Mouse (Mus musculus) Patski (cell line): ENCODE results near the gene Smim27. TPM values are rescaled to one million over a fixed set of nuclear protein-coding genes. Genes with fewer than 3 reads are reported as not detected.

ENCODE experiments used
- ATAC-seq: fragments of 100-300 bp; one replicate; pipeline ENCODE4 v1.8.0; 2021
- CTCF ChIA-PET: fragments of 350-600 bp; sonication (Branson Sonifier 250); formaldehyde crosslinking; loops from one replicate; lab custom pipeline; 2022; ENCODE audit warnings: inconsistent platforms; lab: Charles Lee
- POLR2A ChIA-PET: fragments of 350-600 bp; sonication (Branson Sonifier 250); formaldehyde crosslinking; loops from one replicate; lab custom pipeline; 2022; ENCODE audit warnings: antibody characterized with exemption, inconsistent platforms; lab: Charles Lee
- DNase-seq: peaks from one replicate; pipeline ENCODE4 v3.0.0-alpha.2; 2011; ENCODE audit warnings: low read depth, low spot score
- H3K27me3 ChIP-seq: fragments of 371-371 bp; one replicate; pipeline ENCODE4 v1.5.1; 2021
- CTCF ChIP-seq: fragments of 100-300 bp; IDR thresholded peaks from one replicate; pipeline ENCODE4 v1.5.1; 2021
- in situ Hi-C: fragments of 300-500 bp; cut with MboI; formaldehyde crosslinking; loops from 3 replicates; pipeline ENCODE4 v1.11.1; 2018; ENCODE audit warnings: low pct_unique_long_range_greater_than_20kb, mixed read lengths
- polyA plus RNA-seq: library from polyadenylated mRNA; unstranded; gene quantifications from one replicate; pipeline ENCODE4 v1.2.3, GENCODE M21; 2021

Smim27 gene
- polyA plus RNA-seq: 4.3 TPM

DNA sequence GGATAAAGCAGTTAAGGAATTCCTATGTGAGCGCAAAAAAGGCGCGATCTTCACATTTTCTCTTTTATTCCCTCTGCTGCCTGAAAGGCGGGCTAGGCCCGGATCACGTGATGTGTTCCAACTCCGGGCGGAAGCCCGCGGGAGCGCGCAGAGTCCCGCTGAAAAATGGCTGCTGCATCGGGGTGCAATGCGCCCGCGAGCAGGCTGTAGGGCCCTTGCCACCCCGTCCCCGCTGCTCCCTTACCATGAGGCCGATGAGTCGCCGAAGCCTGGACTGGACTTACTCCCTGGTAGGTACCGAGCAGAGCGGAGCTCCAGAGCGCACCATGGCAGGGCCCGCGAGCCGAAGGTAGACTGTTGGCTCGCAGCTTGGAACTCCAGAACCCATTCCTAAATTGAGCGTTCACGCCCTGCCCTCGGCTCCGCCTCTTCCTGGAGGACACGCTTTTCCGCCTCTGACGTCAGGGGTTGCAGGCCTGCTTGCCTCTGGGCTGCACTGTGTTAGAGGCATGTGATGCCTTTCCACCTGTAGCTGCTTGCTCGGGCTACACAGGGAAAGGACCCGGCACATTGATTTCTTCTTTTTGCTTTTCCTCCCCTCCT, at the start of gene Smim27, which contains the start of gene Topors:
TSS of gene Smim27 (plus strand) at position 150 of the 603 bp plus-strand sequence.
TSS of gene Topors (minus strand) at position 421 of the 603 bp plus-strand sequence.
- in situ Hi-C loops: no loop called here
- ChIA-PET CTCF (no interaction called here), POLR2A (interaction anchor here (0.8 to 1.8 kb wide), 3 partner anchors 9 to 126 kb away, joined by 4 to 5 read pairs (median 4); partner anchors contain the start of genes Aco1 and Ddx58)
- no peak for TF ChIP-seq CTCF
- H3K27me3 ChIP-seq: no peaks in the 10 kb centered on the region
- peak; percentile 69 for DNase-seq
- ATAC-seq: peak; percentile 84

DNA sequence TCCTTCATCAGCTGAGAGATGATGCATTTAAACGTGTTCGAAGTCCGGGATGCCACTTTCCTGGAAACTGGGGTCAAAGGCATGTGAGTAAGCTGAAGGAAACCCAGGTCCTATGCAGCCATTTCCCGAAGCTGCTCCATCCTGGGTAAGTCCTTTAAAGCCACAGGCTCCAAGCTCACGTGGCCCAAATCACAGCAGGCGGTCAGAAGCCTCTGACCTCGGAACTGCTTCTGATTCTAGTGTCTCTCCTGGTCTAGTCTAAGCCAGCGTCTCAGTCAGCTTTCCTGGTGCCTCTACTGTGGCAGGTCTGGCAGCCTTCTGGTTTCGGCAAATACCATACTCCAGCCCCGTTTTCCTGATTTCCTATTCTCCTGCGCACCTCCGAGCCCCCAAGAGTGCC, 48.9 kb upstream of the Smim27 start:
- POLR2A ChIA-PET: no interaction called here
- H3K27me3 ChIP-seq: no peaks in the 10 kb centered on the region
- no peak for TF ChIP-seq CTCF
- CTCF ChIA-PET: interaction anchor here (1.4 kb wide), 1 partner anchor 10 kb away, joined by 3 read pairs; no protein-coding TSS in a partner anchor
- DNase-seq: no peak
- in situ Hi-C loops: no loop called here
- ATAC-seq: no peak

DNA sequence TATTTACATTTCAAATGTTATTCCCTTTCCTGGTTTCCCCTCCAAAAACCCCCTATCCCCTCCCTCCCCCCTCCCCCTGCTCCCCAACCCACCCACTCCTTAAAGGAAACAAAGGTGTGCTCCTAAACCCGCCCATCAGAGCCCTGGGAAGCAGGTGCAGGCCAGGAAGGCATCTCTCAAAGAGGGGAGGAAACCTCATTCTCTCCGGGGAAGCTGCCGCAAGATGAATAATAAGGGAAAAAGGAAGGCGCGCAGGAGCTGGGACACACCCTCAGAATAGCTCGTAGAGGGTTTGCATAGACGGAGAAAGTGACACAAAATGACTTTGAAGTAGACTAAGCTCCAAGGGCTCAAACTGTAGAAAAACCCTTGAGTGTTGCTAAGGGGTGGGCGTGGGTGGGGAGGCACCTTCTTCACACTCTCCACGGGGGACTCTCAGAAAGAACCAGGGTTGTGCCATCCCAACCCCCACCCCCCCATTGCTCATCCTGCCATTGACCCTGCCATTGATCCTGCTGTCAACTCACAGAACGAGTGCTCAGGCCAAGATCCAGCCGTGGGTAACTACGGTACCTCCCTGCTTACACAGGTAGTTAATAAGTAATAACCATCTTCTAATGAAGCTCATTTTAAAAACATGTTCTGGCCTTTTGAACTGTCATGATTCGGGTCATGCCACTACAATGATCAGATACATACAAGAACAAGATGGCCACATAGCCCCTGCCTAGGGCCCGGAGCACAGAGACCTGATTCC, 48.2 kb upstream of the Smim27 start:
- H3K27me3 ChIP-seq: no peaks in the 10 kb centered on the region
- in situ Hi-C loops: no loop called here
- ChIA-PET CTCF (interaction anchor here (1.4 kb wide), 1 partner anchor 9 kb away, joined by 3 read pairs; no protein-coding TSS in a partner anchor), POLR2A (interaction anchor here (1.0 kb wide), 1 partner anchor 11 kb away, joined by 4 read pairs; no protein-coding TSS in a partner anchor)
- no peak for ATAC-seq
- no peak for DNase-seq
- no peak for TF ChIP-seq CTCF

DNA sequence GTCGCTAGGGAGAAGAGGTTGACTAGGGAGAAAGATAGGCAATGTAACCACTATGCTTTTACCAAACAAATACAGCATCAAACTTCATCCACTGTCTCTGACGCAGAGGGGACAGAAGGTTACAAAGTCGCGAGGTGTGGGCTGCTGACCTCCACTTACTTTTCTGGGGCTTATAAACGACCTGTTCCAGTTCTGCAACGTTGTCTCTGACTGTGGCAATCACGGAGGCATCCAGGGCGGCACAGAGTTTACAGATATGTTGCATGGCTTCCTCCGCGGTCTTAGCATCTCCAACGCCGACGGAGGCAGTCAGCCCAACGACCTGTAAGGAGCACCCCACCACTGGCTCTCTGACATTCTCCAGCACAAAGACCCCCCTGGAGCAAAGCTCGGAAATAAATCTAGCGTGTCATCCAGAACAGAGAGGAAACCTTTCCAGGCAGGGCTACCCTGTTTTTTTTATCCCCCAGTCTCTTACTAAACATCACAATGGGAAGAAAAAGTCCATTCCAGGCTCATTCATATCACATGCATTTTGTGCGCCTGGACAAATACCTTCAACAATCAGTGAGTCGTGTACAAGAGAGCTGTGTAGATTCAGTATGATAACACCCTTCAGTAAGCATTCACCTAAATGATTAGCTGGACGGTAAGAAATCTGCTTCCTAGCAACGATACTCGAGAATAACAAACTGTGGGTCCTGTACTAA, 47.3 kb upstream of the Smim27 start:
- no peak for TF ChIP-seq CTCF

DNA sequence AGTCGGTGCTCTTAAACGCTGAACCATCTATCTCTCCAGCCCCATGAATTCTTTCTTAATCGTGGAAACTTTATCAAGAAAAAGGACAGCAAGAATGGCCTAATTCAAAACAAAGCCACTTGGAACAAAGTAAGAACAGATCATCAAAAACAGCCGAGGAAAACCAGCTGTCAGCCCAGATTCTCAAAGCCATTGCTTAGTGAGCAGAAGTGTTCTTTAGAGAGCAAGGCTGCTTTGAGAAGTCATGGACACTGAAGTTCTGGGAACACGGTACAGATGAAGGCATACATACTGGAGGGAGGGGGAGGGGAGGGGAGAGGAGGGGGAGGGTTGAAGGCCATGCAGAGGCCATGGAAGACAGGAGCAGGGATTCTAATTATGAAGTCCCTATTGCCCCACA, 43.3 kb upstream of the Smim27 start:
- DNase-seq: no peak
- POLR2A ChIA-PET: no interaction called here
- H3K27me3 ChIP-seq: no peaks in the 10 kb centered on the region
- no peak for TF ChIP-seq CTCF
- in situ Hi-C loops: no loop called here
- no peak for ATAC-seq
- CTCF ChIA-PET: no interaction called here

More for the DNA sequence above, 47.3 kb upstream of the Smim27 start:
- H3K27me3 ChIP-seq: no peaks in the 10 kb centered on the region
- in situ Hi-C loops: no loop called here
- ChIA-PET POLR2A (interaction anchor here (1.0 kb wide), 1 partner anchor 12 kb away, joined by 4 read pairs; no protein-coding TSS in a partner anchor), CTCF (interaction anchor here (1.4 kb wide), 1 partner anchor 8 kb away, joined by 3 read pairs; no protein-coding TSS in a partner anchor)
- ATAC-seq (no peak), DNase-seq (no peak)

DNA sequence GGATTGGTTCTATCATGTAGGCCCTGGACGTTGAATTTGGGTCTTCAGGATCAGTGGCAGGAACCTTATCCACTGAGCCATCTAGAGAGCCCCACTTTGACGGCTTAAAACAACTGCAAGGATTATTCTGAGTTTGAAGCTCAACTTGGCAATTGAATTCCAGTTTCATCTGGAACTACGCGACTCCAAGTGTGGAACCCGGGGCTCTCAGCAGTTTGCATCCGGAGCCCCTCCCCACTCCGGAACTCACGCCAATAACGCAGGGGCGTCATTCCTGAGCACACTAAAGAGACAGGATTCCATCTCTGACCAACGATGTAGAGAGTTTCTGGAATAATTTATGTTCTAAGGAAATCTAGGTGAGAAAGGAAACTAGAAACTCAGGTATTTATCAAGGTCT, 42.2 kb upstream of the Smim27 start:
- in situ Hi-C loops: no loop called here
- POLR2A ChIA-PET: no interaction called here
- DNase-seq (no peak), ATAC-seq (no peak)
- CTCF ChIA-PET: interaction anchor here (0.9 kb wide), 1 partner anchor 32 kb away, joined by 3 read pairs; no protein-coding TSS in a partner anchor
- no peak for TF ChIP-seq CTCF
- H3K27me3 ChIP-seq: no peaks in the 10 kb centered on the region

DNA sequence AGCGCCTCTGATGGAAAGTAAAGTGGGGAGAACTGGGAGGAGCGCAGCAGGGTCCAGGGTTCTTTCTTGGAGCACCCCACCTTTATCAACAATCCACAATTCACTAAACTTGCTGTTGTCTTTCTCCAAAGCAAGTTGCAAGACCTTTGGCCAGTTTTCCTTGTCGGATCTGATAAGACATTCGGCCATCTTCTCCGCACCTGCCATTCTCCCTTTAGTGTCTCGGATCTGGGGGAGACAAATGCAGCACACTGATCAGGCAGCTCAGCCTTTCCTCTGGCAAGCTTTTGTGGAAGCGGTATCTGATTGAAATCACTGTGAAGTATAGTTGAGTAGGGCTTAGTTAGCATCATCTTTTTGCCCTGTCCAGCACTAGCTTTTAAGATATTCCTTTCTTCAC, 41.5 kb upstream of the Smim27 start:
- TF ChIP-seq CTCF: no peak
- POLR2A ChIA-PET: no interaction called here
- H3K27me3 ChIP-seq: no peaks in the 10 kb centered on the region
- ATAC-seq: no peak
- DNase-seq: no peak
- in situ Hi-C loops: no loop called here
- CTCF ChIA-PET: interaction anchor here (0.9 kb wide), 1 partner anchor 32 kb away, joined by 3 read pairs; no protein-coding TSS in a partner anchor

DNA sequence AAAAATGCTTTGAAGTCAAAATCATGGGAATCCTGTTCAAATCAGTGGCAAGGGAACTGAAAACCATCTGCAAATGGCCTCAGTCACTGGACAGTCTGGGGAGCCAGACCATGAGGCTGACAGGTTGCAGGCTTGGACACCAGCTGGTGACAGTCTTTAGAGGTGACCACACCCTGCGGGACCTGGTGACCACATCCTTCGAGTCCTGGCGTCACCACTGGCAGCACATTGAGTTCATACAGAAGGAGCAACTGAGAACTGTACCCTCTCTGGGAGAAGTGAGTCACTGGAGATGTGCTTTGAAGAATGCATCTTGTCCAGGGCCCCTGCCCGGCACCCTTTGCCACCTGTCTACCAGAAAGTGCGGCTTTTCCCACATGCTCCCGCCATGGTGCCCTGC, 39.7 kb upstream of the Smim27 start:
- ChIA-PET CTCF (no interaction called here), POLR2A (no interaction called here)
- in situ Hi-C loops: no loop called here
- DNase-seq (no peak), ATAC-seq (no peak)
- H3K27me3 ChIP-seq: no peaks in the 10 kb centered on the region
- TF ChIP-seq CTCF: no peak

DNA sequence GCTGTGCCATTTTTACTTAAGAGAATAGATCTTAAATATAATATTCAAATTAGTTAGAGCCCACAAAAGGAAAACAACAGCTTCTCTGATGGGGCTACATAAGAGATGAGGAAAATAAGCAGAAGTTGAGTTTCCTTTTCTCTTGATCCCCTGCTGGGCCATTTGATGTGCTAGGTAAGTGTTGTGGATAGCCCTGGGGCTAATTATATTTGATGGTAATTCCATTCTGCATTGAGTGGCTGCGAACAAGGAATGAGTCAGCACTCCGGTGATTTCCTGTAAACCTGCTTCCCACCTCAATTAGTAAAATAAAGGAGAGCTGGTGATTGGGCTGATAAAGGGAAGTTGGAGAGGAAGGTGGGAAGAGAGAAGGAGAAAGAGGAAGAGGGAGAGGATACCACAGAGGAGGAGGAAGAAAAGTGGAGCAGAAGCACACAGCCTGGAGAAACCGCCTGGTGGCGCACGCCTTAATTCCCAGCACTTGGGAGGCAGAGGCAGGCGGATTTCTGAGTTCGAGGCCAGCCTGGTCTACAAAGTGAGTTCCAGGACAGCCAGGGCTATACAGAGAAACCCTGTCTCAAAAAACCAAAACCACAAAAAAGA, 36.2 kb upstream of the Smim27 start:
- no peak for ATAC-seq
- TF ChIP-seq CTCF: no peak
- H3K27me3 ChIP-seq: no peaks in the 10 kb centered on the region
- no peak for DNase-seq
- in situ Hi-C loops: no loop called here
- POLR2A ChIA-PET: no interaction called here
- CTCF ChIA-PET: no interaction called here

DNA sequence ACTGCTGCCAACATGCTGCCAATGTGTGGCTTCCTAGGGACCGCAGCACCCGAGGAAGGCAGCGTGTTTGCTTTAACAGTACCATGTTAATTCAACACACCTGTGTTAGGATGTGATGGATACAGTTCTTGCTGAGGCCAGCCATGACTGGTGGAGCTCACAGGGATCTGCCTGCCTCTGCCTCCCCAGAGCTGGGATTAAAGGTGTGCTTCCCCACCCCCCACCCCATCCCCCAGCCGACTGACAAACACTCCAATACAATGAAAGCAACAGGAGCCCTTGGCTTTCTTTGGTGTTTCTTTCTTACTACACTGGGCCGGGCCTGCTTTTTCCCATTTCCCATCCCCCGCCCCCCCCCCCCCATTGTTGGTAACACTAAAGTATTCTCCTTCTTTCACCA, 35.1 kb upstream of the Smim27 start:
- H3K27me3 ChIP-seq: no peaks in the 10 kb centered on the region
- no peak for ATAC-seq
- ChIA-PET CTCF (no interaction called here), POLR2A (no interaction called here)
- DNase-seq: no peak
- no peak for TF ChIP-seq CTCF
- in situ Hi-C loops: no loop called here
